Mouse (Mus musculus) cortical plate, adult 2 months (tissue): ENCODE results near the gene Chd9.

ENCODE experiments used
- CTCF ChIP-seq: fragments of 200-500 bp; IDR thresholded peaks from 2 replicates; pipeline ENCODE4 v1.5.1; 2011; ENCODE audit warnings: mild to moderate bottlenecking, control low read depth, low read length; ENCODE audit not compliant: insufficient read depth; ENCODE audit errors: extremely low read depth
- POLR2A ChIP-seq: fragments of 200-500 bp; IDR thresholded peaks from 2 replicates; pipeline ENCODE4 v1.6.1; 2011; ENCODE audit warnings: mild to moderate bottlenecking, low read length, control low read depth; ENCODE audit not compliant: insufficient read depth; ENCODE audit errors: extremely low read depth

DNA sequence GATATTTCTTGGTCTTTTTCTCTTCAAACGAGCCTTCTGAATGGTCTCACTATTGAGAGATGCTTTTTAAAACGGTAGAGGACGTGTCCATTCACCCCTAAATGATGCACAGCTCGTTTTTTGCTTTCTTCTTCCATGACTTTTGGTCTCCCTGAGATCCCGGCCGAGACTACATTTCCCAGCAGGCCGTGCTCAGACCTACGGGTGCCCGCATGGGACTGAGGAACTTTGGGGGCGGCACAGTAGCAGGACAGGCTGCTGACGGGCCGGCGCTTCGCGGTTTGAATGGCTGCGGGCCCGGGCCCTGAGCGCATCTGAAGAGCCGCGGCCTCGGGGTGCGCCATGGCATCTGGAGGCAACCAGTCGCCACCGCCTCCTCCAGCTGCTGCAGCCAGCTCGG is 241.7 kb downstream of the Chd9 start, which contains the start of gene Rbl2:
- no peak for TF ChIP-seq POLR2A
- TF ChIP-seq CTCF: no peak
